Mouse (Mus musculus) WW6 (cell line): Measurements from ENCODE around the gene Srarp.

Source experiments
- DNase-seq: peaks from one replicate; pipeline ENCODE4 v3.0.0-alpha.2; 2013; ENCODE audit warnings: low read depth, low spot score

Srarp gene

GRCm38 (mm10) chr4:141389366-141390150 lies 46.3 kb downstream of the Srarp start:
- no peak for DNase-seq

DNA sequence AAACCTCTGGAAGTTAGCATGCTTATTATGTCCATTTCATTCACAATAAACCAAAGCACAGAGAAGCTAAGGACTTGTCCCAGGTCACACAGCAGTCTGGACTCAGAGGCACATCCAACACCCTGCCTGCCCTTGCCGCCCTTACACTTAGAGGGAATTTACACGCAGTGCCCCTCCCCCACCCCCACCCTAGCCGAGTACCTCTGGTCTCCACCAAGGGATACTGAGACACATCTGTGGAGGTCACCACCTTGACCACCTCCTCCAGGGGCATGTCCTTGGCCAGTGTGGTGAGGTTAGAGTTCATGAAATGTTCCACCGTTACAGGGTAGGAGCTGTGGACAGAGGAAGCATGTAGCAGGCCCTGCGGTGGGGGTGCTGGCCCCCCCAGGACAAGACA lies 48.0 kb downstream of the Srarp start:
- no peak for DNase-seq

DNA sequence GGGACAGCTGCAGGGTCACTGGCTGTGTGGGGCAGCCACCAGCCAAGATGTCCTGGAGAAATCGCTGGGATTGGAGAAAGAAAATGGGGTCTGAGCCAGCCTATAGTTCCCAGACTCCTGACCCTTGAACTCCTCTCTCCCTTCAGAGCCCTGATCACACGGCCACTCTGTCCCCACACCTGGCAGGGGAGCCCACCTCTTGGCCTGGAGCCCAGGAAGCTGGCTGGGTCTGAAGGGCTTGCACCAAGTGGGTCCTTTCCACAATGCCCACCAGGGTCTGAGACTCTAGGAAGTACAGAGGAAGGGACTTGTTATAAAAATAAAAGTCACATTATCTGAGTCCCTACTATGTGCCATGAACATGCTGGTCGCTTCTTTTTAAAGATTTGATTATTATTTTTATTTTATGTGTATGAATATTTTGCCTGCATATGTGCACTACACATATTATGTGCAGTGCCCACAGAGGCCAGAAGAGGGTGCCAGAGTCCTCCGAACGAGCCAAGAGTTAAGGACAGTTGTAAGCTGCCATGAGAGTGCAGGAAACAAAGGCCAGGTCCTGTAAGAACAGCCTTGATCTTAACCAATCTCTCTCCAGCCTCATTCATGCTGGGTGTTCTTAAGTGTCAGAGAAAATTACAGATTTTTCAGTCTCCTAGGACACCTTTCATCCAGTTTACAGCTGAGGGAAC lies 48.7 kb downstream of the Srarp start:
- DNase-seq: no peak

- DNase-seq: no peak
These were observed 49.8 kb downstream of the Srarp start for GRCm38 (mm10) chr4:141386150-141386549.

GRCm38 (mm10) chr4:141385275-141385674 lies 50.6 kb downstream of the Srarp start:
- peak; percentile 71 for DNase-seq
